Mouse (Mus musculus) erythroblast, embryonic 14.5 days (primary cell): ENCODE data around the gene Akap9. TPM values are rescaled to one million over a fixed set of nuclear protein-coding genes. Genes with fewer than 3 reads are reported as not detected.
A peak's percentile ranks its signal among the peaks of the same experiment; 100 is the strongest.
"Not testable (repeated sequence)": the region's sequence is repeated elsewhere in the genome, so short reads cannot be mapped to it uniquely, and the experiment has no call there.

Experiments
- H3K27me3 ChIP-seq: 2 replicates; pipeline ENCODE4 v1.6.1; 2012; ENCODE audit warnings: inconsistent platforms; ENCODE audit not compliant: control insufficient read depth
- H3K36me3 ChIP-seq: 2 replicates; pipeline ENCODE4 v1.6.1; 2012; ENCODE audit warnings: mild to moderate bottlenecking, inconsistent platforms; ENCODE audit not compliant: control insufficient read depth
- H3K4me1 ChIP-seq: 2 replicates; pipeline ENCODE4 v1.6.1; 2012; ENCODE audit warnings: inconsistent platforms; ENCODE audit not compliant: control insufficient read depth
- H3K4me3 ChIP-seq: replicated peaks from 2 replicates; pipeline ENCODE3; 2012; ENCODE audit warnings: moderate library complexity, mild to moderate bottlenecking, inconsistent platforms
- H3K9me3 ChIP-seq: 2 replicates; pipeline ENCODE4 v1.6.1; 2012; ENCODE audit warnings: low read length, inconsistent platforms, mixed read lengths; ENCODE audit not compliant: control insufficient read depth
- GATA1 ChIP-seq: IDR thresholded peaks from 2 replicates; pipeline ENCODE4 v1.6.1; 2012; ENCODE audit warnings: low read length, inconsistent platforms, mixed read lengths
- TAL1 ChIP-seq: IDR thresholded peaks from 3 replicates; pipeline ENCODE4 v1.6.1; 2012; ENCODE audit warnings: low read length, inconsistent platforms, mixed read lengths
- polyA plus RNA-seq: library from polyadenylated mRNA; stranded (reverse); fragments of >175 nt; gene quantifications from 2 replicates; pipeline ENCODE4 v1.2.3, GENCODE M21; 2012

The Akap9 gene
- polyA plus RNA-seq, 1 experiment = 0.87 TPM

DNA sequence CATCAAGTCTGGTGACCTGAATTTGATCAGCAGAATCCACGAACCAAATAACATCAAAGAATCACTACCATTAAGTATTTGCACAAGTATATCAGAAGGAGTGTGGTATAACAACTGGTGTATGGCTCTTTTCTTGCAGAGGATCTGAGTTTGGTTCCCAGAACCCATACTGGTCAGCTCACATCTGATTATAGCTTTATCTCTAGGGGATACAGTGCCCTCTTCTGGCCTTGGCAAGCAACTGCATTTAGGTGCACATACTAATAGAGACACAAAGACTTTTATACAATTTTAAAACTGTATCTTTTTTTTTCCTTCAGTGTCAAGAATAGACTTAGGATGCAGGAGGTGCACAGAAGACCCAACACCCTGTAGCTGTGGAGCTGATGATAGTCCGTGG lies 173.9 kb downstream of the Akap9 start:
- Histone ChIP-seq H3K9me3 (no peaks in the 10 kb centered on the region), H3K4me1 (peaks cover 28% of the 10 kb centered on the region), H3K27me3 (no peaks in the 10 kb centered on the region), H3K4me3 (no peak overlapping the region), H3K36me3 (peaks cover 28% of the 10 kb centered on the region)
- TF ChIP-seq GATA1 = peak; percentile 18; the same call in 1 of the 2 replicates
- TF ChIP-seq TAL1 = no peak

DNA sequence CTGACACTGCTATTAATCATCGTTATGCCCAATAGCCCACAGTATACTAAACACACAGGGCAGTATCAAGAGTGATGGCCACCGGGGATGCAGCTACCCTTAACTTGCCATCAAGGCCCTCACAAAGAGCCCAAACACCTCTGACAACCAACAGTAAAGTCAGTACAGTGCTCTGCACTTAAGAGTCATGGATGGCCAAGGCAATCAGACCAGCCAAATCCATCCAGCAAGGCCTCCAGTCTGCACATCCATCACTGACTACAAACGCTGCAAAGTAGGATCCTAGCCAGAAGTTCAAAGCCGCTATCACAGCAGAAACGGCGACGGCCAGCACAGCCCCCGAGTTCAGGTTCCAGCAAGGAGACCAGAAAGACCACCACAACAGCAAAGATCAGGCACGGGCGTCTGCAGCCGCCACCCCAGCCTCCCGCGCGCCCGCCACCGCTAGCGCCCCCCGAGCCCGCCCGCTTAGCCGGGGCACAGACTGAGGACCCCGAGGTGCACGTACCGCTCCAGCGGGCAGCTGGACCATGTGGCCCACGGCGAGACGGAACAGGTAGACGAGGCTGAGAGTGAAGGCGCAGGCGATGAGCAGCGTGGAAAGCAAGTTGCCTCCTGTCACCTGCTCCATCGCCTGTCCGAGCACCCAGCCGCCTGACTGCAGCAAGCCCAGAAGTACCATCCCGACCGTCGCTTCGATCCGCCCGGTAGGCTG lies 175.9 kb downstream of the Akap9 start:
- H3K27me3 ChIP-seq = no peaks in the 10 kb centered on the region
- H3K9me3 ChIP-seq = no peaks in the 10 kb centered on the region
- peak overlapping the region; percentile 78 for H3K4me3 ChIP-seq
- TF ChIP-seq GATA1 (no peak), TAL1 (no peak)
- H3K4me1 ChIP-seq = peaks cover 28% of the 10 kb centered on the region
- H3K36me3 ChIP-seq = peaks cover 28% of the 10 kb centered on the region

DNA sequence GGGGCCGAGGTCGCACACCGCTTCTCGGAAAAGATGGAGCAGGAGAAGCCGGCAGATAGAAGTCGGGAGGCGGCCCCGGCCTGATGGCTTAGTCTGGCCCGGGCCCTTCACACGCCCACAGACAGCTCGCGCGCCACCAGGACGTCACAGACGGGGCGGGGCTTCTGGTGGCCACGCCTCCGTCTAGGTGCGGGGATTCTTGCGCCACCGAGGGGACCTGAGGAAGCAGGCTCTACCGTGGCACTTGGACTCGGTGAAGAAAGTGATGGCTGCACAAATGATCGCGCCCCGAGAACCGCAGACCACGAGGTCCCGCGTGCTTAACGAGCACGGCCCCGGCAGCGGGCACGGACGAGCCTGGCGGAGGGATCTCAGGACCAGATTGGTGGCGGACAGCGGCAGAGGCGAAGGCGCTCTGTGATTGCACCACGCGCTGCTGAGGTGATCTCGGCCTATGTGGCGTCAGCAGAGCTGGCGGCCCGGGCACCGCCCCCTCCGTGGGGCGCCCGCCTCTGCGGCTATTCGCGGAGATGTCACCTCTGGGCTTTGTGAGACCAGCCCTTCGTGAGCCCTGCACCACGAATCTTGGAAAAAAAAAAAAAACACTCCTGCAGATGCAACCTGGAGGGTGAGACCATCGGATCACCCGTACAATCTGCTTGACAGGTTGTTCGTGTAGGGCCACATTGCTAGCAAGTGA lies 176.6 kb downstream of the Akap9 start, which contains the start of gene Cyp51:
Gene Cyp51, minus strand, starts transcription at position 406 of the 700 bp plus-strand sequence.
- Histone ChIP-seq H3K4me1 (peaks cover 28% of the 10 kb centered on the region), H3K36me3 (peaks cover 21% of the 10 kb centered on the region), H3K27me3 (no peaks in the 10 kb centered on the region), H3K4me3 (peak within 1 kb of the TSS; percentile 78), H3K9me3 (no peaks in the 10 kb centered on the region)
- TF ChIP-seq TAL1 (no peak), GATA1 (no peak)

DNA sequence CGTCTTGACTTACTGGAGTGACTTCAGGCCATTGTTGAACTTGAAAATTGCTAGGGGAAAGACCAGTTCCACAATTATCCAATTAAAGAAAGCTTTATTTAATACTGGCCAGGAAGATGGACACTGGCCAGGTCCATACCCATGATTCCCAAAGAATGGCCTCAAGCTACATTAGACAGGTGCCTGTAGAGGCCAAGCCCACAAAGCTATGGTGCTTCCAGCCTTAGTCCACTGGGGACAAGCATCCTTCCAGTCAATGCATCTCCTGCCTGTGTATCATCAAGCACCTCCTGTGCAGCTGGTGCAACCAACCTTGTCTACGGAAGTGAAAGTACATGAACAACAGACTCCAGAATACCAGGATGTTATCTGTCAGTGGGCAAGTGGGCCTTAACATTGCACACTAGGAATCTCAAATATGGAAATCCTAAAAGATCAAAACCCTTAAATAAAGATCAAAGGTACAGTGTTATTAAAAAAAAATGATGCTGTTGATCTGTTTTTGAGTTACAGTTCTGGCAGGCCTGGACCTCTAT lies 177.9 kb downstream of the Akap9 start:
- H3K9me3 ChIP-seq = no peaks in the 10 kb centered on the region
- no peak overlapping the region for H3K4me3 ChIP-seq
- H3K36me3 ChIP-seq = peaks cover 11% of the 10 kb centered on the region
- H3K4me1 ChIP-seq = peaks cover 28% of the 10 kb centered on the region
- no peaks in the 10 kb centered on the region for H3K27me3 ChIP-seq
- no peak for TF ChIP-seq GATA1
- no peak for TF ChIP-seq TAL1

DNA sequence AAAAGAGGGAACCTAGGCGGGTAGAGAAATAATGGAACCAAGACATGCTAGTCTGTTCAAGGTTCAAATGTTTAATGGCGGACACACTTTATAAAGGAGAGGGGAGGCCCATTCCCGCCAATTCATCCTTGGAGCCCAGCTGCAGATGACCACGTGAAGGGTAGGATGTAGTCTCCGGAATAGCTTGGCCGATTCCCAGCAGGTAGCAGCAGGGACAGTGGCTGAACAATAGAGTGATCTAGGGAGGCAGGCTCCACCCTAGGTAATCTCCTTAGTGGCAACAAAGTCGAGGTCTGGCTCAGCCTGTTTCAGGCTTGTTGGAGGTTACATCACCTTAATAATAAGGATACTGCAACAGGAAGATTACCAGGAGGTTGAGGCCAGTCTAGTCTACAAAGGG lies 179.2 kb downstream of the Akap9 start:
- H3K4me3 ChIP-seq, H3K27me3 ChIP-seq, H3K9me3 ChIP-seq, H3K36me3 ChIP-seq: not testable (repeated sequence)
- H3K4me1 ChIP-seq = peaks cover 28% of the 10 kb centered on the region

DNA sequence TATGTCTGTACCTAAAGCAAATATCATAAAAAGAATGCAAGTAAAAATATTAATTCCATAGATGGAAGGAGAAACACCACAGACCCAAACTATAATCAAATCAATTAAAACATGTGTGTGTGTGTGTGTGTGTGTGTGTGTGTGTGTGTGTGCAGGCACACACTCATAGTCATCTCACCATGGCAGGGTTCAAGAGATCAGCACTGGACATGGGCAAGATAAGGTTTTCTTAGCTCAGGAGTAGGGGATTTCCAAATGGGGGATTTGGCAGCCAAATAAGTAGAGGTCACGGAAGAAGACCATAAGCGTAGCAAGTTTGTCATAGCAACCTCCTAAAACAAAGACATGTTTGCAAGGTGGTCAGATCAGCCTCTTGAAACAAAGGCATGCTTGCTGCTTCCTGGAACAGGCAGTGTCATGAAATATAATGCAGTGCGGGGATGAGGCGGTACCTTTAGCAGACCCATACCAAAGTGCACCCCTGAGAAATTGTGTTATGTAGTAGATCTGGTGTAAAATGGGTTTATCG lies 184.8 kb downstream of the Akap9 start:
- no peak for TF ChIP-seq GATA1
- no peak for TF ChIP-seq TAL1
- Histone ChIP-seq H3K27me3 (no peaks in the 10 kb centered on the region), H3K9me3 (no peaks in the 10 kb centered on the region), H3K4me1 (no peaks in the 10 kb centered on the region), H3K36me3 (no peaks in the 10 kb centered on the region), H3K4me3 (no peak overlapping the region)

Other genes with a start within 250 kb of the Akap9 start
- gene Ankib1, start 125.1 kb upstream of the Akap9 start, polyA plus RNA-seq = 0.21 and 0.35 TPM in 2 replicates
- 0.38 and 0.61 TPM in 2 replicates for gene Krit1, start 124.9 kb upstream of the Akap9 start, polyA plus RNA-seq
- 0.02 TPM in 1 of 2 replicates, not detected in the other for gene Lrrd1, start 82.9 kb upstream of the Akap9 start, polyA plus RNA-seq
- 0.08 TPM in 1 of 2 replicates, not detected in the other for gene Mterf1a, start 34.1 kb upstream of the Akap9 start, polyA plus RNA-seq
- gene Cyp51, start 176.7 kb downstream of the Akap9 start, polyA plus RNA-seq = 0.39 and 0.43 TPM in 2 replicates